Mouse (Mus musculus): ENCODE data around the gene Dapk3. TPM values are rescaled to one million over a fixed set of nuclear protein-coding genes. Genes with fewer than 3 reads are reported as not detected.
"Not testable (repeated sequence)": the region's sequence is repeated elsewhere in the genome, so short reads cannot be mapped to it uniquely, and the experiment has no call there.

The Dapk3 gene
- polyA plus RNA-seq, 1 experiment from 2014 or later, result 41.7 TPM

DNA sequence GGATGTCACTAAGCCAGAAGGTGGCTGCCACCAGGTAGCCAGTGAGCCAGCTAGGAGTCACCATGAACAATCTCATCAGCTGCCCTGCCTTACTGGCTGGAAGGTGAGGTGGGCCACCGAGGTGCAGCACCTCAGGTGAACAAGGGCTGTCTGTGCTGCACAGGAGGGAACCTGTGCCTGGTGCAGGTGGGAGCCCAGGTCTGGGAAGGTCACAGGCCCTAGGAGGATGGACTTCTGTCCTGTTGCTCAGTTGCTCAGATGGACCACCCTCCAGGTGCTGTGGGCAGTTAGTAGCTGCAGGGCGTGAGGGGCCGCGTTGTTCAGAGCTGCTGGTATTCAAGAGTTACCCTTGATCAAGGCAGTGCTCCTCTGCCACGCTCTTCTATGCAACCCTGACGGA, 34.0 kb downstream of the Dapk3 start:
- Histone ChIP-seq H3K27ac (no peak overlapping the region), H3K4me1 (0 out of 2 replicates have a peak, but pooled peaks cover 3% of the 10 kb centered on the region), H3K4me3 (no peak overlapping the region), H3K9me3 (replicated peaks) (no peaks in the 10 kb centered on the region; the same call in 1 of the 2 replicates), H3K27me3 (replicated peaks) (peaks cover 48% of the 10 kb centered on the region), H3K9ac (no peak overlapping the region), H3K4me2 (no peak overlapping the region), H3K36me3 (no peaks in the 10 kb centered on the region)
- ATAC-seq, result no peak
- 72% methylated on average over 6 of the region's 6 CpGs for WGBS (ENCODE audit: insufficient replicate concordance)

DNA sequence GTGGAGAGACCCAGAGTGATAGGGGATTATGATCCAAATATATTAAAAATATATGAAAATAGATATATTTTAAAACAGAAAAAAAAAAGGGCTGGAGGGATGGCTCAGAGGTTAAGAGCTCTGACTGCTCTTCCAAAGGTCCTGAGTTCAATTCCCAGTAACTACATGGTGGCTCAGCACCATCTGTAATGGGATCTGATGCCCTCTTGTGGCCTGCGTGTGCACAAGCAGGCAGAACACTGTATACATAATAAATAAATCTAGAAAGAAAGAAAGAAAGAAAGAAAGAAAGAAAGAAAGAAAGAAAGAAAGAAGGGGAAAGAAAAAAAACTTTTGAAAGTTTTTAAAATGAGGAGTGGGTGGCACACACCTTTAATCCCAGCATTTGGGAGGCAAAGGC, 34.5 kb downstream of the Dapk3 start:
- not testable (repeated sequence) for ATAC-seq; H3K4me3 ChIP-seq; H3K36me3 ChIP-seq; H3K9ac ChIP-seq; H3K9me3 ChIP-seq (replicated peaks); H3K4me2 ChIP-seq; H3K4me1 ChIP-seq; H3K27ac ChIP-seq
- H3K27me3 ChIP-seq (replicated peaks), result peaks cover 48% of the 10 kb centered on the region
- WGBS (ENCODE audit: insufficient replicate concordance), result 4% methylated on average over 1 of the region's 1 CpGs

DNA sequence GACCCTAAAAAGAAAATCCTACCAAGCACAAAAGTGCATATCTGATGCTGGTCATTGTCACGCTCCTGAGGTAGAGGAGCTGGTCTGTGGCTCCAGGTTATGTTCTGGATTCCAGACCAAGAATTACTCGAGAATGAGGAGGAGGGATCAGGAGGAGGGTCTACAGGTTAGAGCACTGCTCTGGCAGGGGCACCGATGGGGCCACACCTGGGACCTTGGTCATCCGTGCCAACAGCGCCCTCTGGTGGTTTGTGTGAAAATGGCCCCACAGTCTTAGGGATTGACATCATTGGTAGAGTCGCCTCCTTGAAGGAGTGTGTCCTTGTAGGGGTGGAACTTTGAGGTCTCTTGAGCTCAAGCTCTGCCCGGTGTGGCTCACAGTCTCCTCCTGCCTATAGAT, 35.2 kb downstream of the Dapk3 start:
- H3K4me3 ChIP-seq, result no peak overlapping the region
- no peak overlapping the region for H3K4me2 ChIP-seq
- peak; percentile 52 for ATAC-seq
- H3K9ac ChIP-seq, result no peak overlapping the region
- 0 out of 2 replicates have a peak, but pooled peaks cover 3% of the 10 kb centered on the region for H3K4me1 ChIP-seq
- WGBS (ENCODE audit: insufficient replicate concordance), result 17% methylated on average over 7 of the region's 7 CpGs
- no peaks in the 10 kb centered on the region for H3K9me3 ChIP-seq (replicated peaks)
- H3K36me3 ChIP-seq, result no peaks in the 10 kb centered on the region
- H3K27ac ChIP-seq, result no peak overlapping the region
- H3K27me3 ChIP-seq (replicated peaks), result peaks cover 44% of the 10 kb centered on the region

DNA sequence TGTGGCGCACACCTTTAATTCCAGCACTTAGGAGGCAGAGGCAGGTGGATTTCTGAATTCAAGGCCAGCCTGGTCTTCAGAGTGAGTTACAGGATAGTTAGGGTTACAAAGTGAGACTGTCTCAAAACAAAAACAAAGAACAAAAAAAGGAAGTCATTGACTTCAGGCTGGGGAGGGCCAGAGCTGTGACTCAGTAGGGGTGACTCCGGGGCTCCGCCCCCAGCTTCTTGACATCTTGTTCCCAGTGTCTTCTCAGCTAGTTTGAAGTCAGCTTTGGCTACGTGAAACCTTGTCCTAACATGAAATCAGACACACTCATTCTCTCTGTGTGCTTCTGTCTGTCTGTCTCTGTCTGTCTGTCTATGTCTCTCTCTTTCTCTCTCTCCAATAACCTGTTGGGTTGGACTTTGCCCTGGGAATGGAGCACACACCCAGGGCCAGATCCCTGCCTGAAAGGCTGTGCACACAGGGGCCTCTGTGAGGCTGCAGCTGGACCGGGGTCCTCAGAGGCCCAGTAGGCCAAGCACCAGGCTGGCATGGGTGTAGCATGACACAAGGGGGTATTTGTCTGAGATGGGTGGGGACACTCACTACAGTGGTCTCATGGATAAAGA, 38.7 kb downstream of the Dapk3 start:
- no peak overlapping the region for H3K9ac ChIP-seq
- WGBS (ENCODE audit: insufficient replicate concordance), result 56% methylated on average over 5 of the region's 5 CpGs

DNA sequence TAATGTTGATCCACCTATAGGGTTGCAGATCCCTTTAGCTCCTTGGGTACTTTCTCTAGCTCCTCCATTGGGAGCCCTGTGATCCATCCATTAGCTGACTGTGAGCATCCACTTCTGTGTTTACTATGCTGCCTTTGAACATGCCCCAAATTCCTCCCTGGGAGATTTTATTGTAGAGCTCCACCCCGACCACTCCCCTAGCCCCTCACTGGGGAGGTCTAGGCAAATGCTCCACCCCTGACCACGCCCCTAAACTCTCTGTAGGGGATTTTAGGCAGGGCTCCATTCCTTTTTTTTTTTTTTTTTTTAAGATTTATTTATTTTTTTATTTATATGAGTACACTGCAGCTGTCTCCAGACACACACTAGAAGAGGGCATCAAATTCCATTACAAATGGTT, 40.9 kb downstream of the Dapk3 start:
- 34% methylated on average over 2 of the region's 2 CpGs for whole genome bisulfite sequencing (ENCODE audit: insufficient replicate concordance)
- peaks cover 36% of the 10 kb centered on the region for H3K27me3 ChIP-seq (replicated peaks)
- not testable (repeated sequence) for H3K4me2 ChIP-seq; H3K9ac ChIP-seq; H3K36me3 ChIP-seq; H3K4me3 ChIP-seq; ATAC-seq; H3K9me3 ChIP-seq (replicated peaks); H3K4me1 ChIP-seq; H3K27ac ChIP-seq

More for the DNA sequence above, 38.7 kb downstream of the Dapk3 start:
- H3K27me3 ChIP-seq (replicated peaks), result peaks cover 29% of the 10 kb centered on the region
- no peaks in the 10 kb centered on the region for H3K36me3 ChIP-seq
- H3K9me3 ChIP-seq (replicated peaks), result no peaks in the 10 kb centered on the region
- ATAC-seq, result no peak
- H3K4me2 ChIP-seq, result no peak overlapping the region
- H3K27ac ChIP-seq, result no peak overlapping the region
- H3K4me3 ChIP-seq, result no peak overlapping the region
- 0 out of 2 replicates have a peak, but pooled peaks cover 3% of the 10 kb centered on the region for H3K4me1 ChIP-seq

DNA sequence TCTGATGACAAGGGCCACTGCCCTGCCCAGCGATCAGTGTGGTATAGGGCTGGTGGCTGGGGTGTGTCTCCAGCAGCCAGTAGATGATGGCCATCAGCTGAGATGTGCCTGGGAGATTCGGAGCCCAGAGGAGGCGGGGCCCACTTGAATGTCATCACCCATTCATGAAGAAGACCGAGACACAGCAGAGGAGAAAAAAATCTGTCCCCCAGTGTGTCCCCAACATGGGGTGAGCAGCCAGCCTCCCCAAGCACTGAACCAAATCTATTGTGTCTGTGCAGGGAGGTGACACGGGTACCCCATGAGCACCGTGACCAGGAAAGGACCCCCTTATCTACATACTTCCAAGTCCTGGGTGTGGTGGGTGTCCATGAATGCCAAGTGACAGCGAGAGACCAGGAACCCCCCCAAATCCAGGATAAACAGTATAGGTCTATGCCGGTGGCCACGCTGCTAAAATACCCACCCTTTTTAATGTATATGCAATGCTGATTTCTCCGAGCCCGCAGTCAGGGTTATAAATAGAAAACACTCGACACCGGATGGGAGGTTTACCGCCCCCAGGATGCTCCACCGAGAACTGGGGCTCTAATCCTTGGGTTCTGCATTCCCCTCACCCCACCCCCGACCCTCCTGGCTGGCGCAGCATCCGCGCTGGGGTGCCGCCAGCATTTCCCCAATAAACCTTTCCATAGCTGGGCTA, 47.1 kb downstream of the Dapk3 start:
- H3K27me3 ChIP-seq (replicated peaks), result peaks cover 65% of the 10 kb centered on the region
- no peak overlapping the region for H3K9ac ChIP-seq
- no peak overlapping the region for H3K27ac ChIP-seq
- WGBS (ENCODE audit: insufficient replicate concordance), result 8% methylated on average over 20 of the region's 20 CpGs
- H3K9me3 ChIP-seq (replicated peaks), result no peaks in the 10 kb centered on the region
- no peak overlapping the region for H3K4me3 ChIP-seq
- no peak overlapping the region for H3K4me2 ChIP-seq
- peaks cover 24% of the 10 kb centered on the region for H3K4me1 ChIP-seq
- ATAC-seq, result no peak
- no peaks in the 10 kb centered on the region for H3K36me3 ChIP-seq

DNA sequence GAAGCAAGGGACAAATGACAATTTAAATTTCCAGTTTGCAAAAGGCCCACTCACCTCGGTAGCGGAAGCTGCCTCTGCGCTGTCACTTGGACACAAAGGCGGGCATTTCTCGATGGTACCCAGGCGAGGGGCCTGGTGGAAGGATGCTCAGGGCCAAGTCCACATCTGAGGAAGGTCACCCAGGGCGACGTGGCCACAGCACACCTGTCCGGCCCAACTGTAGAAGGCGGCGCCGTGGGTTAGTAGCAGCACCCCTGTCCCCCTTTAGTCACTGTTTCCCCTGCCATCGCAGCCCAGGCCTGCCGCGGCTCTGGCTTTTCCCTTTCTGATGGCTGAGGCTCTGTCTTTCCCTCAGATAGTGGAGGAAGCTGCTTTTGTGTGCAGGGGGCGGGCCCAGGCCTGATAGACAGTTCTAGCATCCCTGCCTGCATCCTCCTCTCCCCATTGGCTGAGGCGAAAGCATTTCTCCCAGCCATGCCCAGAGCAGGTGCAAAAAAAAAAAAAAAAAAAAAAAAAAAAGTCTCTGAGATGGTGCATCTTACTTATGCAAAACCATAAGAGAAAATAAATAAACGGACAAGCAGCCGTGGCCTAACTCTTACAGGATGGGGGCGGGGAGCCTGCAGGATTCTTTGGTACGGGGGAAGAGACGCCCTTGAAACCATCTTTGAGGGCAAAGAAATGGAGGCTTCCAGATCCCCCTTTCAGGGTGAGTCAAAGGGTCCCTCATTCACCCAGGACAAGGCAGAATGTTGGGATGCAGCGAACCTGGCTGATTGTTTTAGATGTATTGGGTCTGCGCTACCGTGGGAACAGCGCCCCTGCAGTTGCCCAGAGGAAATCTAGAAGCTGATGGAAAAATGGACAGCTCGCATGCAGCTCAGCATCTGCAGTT, 47.9 kb downstream of the Dapk3 start, which contains the start of gene Atcay:
Atcay (minus strand) TSS at position 396 of the 895 bp plus-strand sequence.
- WGBS (ENCODE audit: insufficient replicate concordance), result 19% methylated on average over 27 of the region's 27 CpGs
- Histone ChIP-seq H3K9ac (no peak within 1 kb of the TSS), H3K27ac (no peak within 1 kb of the TSS), H3K4me1 (peaks cover 24% of the 10 kb centered on the region), H3K27me3 (replicated peaks) (peaks cover 71% of the 10 kb centered on the region), H3K9me3 (replicated peaks) (no peaks in the 10 kb centered on the region), H3K36me3 (no peaks in the 10 kb centered on the region), H3K4me3 (no peak within 1 kb of the TSS), H3K4me2 (no peak within 1 kb of the TSS)
- ATAC-seq, result no peak

DNA sequence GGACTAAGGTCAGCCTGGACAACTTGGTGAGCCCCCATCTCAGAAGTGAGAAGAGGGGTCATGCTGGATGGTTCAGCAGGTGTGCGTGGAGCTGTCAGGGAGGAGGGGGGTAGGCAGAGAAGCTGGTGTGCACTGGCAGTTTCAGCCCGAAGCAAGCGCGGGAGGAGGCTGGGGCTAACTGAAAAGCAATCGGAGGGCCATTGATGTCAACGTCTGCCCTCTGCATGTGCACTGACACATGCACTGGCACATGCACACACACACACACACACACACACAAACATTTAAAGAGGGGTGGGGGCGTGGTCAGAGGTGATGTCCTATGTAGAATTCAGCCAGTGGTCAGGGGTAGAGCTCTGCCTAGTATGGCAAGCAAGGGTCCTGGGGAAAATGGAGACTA, 48.6 kb downstream of the Dapk3 start:
- 36% methylated on average over 7 of the region's 7 CpGs for WGBS (ENCODE audit: insufficient replicate concordance)
- no peak overlapping the region for H3K4me3 ChIP-seq
- H3K9ac ChIP-seq, result no peak overlapping the region
- peaks cover 75% of the 10 kb centered on the region for H3K27me3 ChIP-seq (replicated peaks)
- ATAC-seq, result no peak
- no peaks in the 10 kb centered on the region for H3K9me3 ChIP-seq (replicated peaks)
- no peak overlapping the region for H3K27ac ChIP-seq
- H3K4me1 ChIP-seq, result peaks cover 24% of the 10 kb centered on the region
- H3K4me2 ChIP-seq, result no peak overlapping the region
- no peaks in the 10 kb centered on the region for H3K36me3 ChIP-seq

DNA sequence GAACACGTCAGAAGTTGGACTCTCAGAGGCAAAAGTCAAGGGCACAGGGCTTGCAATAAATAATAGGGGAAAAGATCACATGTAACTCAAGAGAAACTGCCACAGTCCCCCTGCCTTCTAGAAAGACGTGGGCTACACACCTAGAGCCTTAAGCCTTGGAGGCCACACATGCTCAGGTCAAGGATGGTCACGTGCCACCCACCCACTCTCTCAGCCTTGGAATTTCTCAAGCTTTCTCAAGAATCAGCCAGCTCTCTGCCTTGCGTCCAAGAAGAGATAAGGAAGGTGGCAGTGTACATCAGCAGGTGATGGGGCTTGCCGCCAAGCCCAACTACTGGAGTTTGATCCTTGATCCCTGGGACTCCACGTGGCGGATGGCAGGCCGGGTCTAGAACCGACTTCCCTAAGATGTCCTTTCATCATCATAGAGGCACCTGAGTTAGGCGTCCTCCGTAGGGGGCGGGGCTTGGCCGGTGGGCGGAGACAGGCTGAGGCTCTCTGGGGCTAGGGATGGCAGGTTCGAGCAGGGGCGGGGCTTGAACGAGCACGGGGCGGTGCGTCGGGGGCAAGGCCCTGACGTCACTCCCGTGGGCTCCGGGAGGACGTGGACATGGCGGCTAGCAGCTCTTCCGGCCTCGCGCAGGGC, 49.9 kb downstream of the Dapk3 start, which contains the start of gene Zfr2:
Zfr2 (plus strand) TSS at position 576 of the 646 bp plus-strand sequence.
- Histone ChIP-seq H3K9me3 (replicated peaks) (no peaks in the 10 kb centered on the region), H3K27me3 (replicated peaks) (peaks cover 84% of the 10 kb centered on the region), H3K4me2 (peak within 1 kb of the TSS; percentile 93), H3K36me3 (no peaks in the 10 kb centered on the region), H3K27ac (peak within 1 kb of the TSS; percentile 65), H3K4me1 (peaks cover 24% of the 10 kb centered on the region), H3K4me3 (peak within 1 kb of the TSS; percentile 73), H3K9ac (peak within 1 kb of the TSS; percentile 79)
- peak; percentile 80 for ATAC-seq
- WGBS (ENCODE audit: insufficient replicate concordance), result 8% methylated on average over 29 of the region's 29 CpGs

DNA sequence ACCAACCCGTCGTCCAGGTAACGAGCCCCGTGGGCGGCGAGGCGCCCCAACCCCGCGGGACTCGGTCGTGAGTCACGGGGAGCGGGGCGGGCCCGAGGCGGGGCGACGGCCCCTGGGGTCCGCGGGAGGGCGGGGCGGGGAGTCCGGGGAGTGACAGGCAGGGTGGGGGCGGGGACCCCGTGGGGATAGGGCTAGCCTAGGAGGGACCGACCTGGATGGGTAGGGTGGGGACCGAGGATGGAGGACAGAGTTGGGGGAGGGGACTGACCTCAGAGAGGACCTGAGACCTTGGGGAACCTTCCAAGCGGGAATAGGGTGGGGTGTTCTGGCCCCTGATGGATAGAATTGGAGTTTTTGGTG, 50.4 kb downstream of the Dapk3 start:
- WGBS (ENCODE audit: insufficient replicate concordance), result 3% methylated on average over 28 of the region's 28 CpGs
- peak; percentile 62 for ATAC-seq
- peak overlapping the region; percentile 73 for H3K4me3 ChIP-seq
- peak overlapping the region; percentile 79 for H3K9ac ChIP-seq
- peak overlapping the region; percentile 65 for H3K27ac ChIP-seq
- no peaks in the 10 kb centered on the region for H3K9me3 ChIP-seq (replicated peaks)
- H3K4me1 ChIP-seq, result peaks cover 24% of the 10 kb centered on the region
- no peaks in the 10 kb centered on the region for H3K36me3 ChIP-seq
- H3K27me3 ChIP-seq (replicated peaks), result peaks cover 84% of the 10 kb centered on the region
- peak overlapping the region; percentile 93 for H3K4me2 ChIP-seq

DNA sequence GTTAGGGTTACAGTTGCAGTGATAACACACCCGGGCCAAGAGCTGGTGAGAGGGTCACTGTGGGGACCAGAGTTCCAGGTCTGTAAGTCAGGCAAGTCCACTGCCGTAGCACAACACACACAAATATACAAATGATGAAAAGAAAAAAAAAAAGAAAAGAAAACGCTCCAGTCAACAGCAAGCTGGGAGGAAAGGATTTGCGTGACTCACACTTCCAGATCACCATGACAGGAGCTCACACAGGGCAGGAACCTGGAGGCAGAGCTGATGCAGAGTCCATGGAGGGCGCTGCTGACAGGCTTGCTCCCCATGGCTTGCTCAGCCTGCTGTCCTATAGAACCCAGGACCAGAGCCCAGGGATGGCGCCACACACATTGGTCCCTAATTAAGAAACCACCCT, 51.4 kb downstream of the Dapk3 start:
- no peak overlapping the region; the same call in 1 of the 2 replicates for H3K27ac ChIP-seq
- H3K9me3 ChIP-seq (replicated peaks), result no peaks in the 10 kb centered on the region
- no peak overlapping the region for H3K9ac ChIP-seq
- H3K4me3 ChIP-seq, result no peak overlapping the region
- 62% methylated on average over 6 of the region's 6 CpGs for WGBS (ENCODE audit: insufficient replicate concordance)
- H3K27me3 ChIP-seq (replicated peaks), result peaks cover 84% of the 10 kb centered on the region
- H3K4me2 ChIP-seq, result no peak overlapping the region
- peaks cover 24% of the 10 kb centered on the region for H3K4me1 ChIP-seq
- no peaks in the 10 kb centered on the region for H3K36me3 ChIP-seq
- no peak for ATAC-seq

Data from liver, embryonic 12.5 days (tissue).